Mouse (Mus musculus): ENCODE data around the gene Ttc19. TPM values are rescaled to one million over a fixed set of nuclear protein-coding genes. Genes with fewer than 3 reads are reported as not detected.

Gene Ttc19
- polyA plus RNA-seq, 1 experiment from 2014 or later, result 17.7 TPM

GRCm38 (mm10) chr11:62251047-62251446 is 30.2 kb upstream of the Ttc19 start:
- WGBS, result 80% methylated on average over 11 of the region's 11 CpGs
- Histone ChIP-seq H3K36me3 (ENCODE audit: control insufficient read depth, insufficient read depth, low read length) (no peaks in the 10 kb centered on the region), H3K27ac (ENCODE audit: low read depth, low read length) (no peak overlapping the region), H3K27me3 (replicated peaks; ENCODE audit: control insufficient read depth, insufficient read depth, low read length) (peaks cover 30% of the 10 kb centered on the region), H3K9ac (ENCODE audit: low read length) (no peak overlapping the region), H3K9me3 (replicated peaks; ENCODE audit: control insufficient read depth, low read length) (no peaks in the 10 kb centered on the region), H3K4me3 (ENCODE audit: low read depth, low read length) (no peak overlapping the region), H3K4me1 (ENCODE audit: control insufficient read depth, insufficient read depth, low read length) (peaks cover 8% of the 10 kb centered on the region; the same call in 1 of the 2 replicates), H3K4me2 (ENCODE audit: low read length) (no peak overlapping the region)
- ATAC-seq (no peak), DNase-seq (ENCODE audit: low spot score) (no peak)

GRCm38 (mm10) chr11:62253380-62253779 is 27.9 kb upstream of the Ttc19 start:
- no peak overlapping the region for H3K4me2 ChIP-seq (ENCODE audit: low read length)
- no peak overlapping the region for H3K27ac ChIP-seq (ENCODE audit: low read depth, low read length)
- WGBS, result 72% methylated on average over 5 of the region's 5 CpGs
- no peaks in the 10 kb centered on the region for H3K36me3 ChIP-seq (ENCODE audit: control insufficient read depth, insufficient read depth, low read length)
- DNase-seq (ENCODE audit: low spot score) (no peak), ATAC-seq (no peak)
- peaks cover 6% of the 10 kb centered on the region; the same call in 1 of the 2 replicates for H3K4me1 ChIP-seq (ENCODE audit: control insufficient read depth, insufficient read depth, low read length)
- no peak overlapping the region for H3K4me3 ChIP-seq (ENCODE audit: low read depth, low read length)
- no peaks in the 10 kb centered on the region for H3K9me3 ChIP-seq (replicated peaks; ENCODE audit: control insufficient read depth, low read length)
- H3K9ac ChIP-seq (ENCODE audit: low read length), result no peak overlapping the region
- peaks cover 23% of the 10 kb centered on the region for H3K27me3 ChIP-seq (replicated peaks; ENCODE audit: control insufficient read depth, insufficient read depth, low read length)

- Histone ChIP-seq H3K9ac (ENCODE audit: low read length) (no peak overlapping the region), H3K4me1 (ENCODE audit: control insufficient read depth, insufficient read depth, low read length) (no peaks in the 10 kb centered on the region), H3K4me2 (ENCODE audit: low read length) (no peak overlapping the region), H3K4me3 (ENCODE audit: low read depth, low read length) (no peak overlapping the region), H3K9me3 (replicated peaks; ENCODE audit: control insufficient read depth, low read length) (no peaks in the 10 kb centered on the region), H3K27me3 (replicated peaks; ENCODE audit: control insufficient read depth, insufficient read depth, low read length) (no peaks in the 10 kb centered on the region), H3K36me3 (ENCODE audit: control insufficient read depth, insufficient read depth, low read length) (no peaks in the 10 kb centered on the region), H3K27ac (ENCODE audit: low read depth, low read length) (no peak overlapping the region)
- WGBS, result 43% methylated on average over 5 of the region's 5 CpGs
- no peak for ATAC-seq
- no peak for DNase-seq (ENCODE audit: low spot score)
Measured at GRCm38 (mm10) chr11:62259214-62259613, 22.1 kb upstream of the Ttc19 start.

GRCm38 (mm10) chr11:62263599-62263998 is 17.7 kb upstream of the Ttc19 start:
- WGBS, result 82% methylated on average over 7 of the region's 7 CpGs
- Histone ChIP-seq H3K9me3 (replicated peaks; ENCODE audit: control insufficient read depth, low read length) (no peaks in the 10 kb centered on the region), H3K4me3 (ENCODE audit: low read depth, low read length) (no peak overlapping the region), H3K4me1 (ENCODE audit: control insufficient read depth, insufficient read depth, low read length) (peaks cover 9% of the 10 kb centered on the region), H3K27me3 (replicated peaks; ENCODE audit: control insufficient read depth, insufficient read depth, low read length) (no peaks in the 10 kb centered on the region), H3K4me2 (ENCODE audit: low read length) (no peak overlapping the region), H3K9ac (ENCODE audit: low read length) (no peak overlapping the region), H3K36me3 (ENCODE audit: control insufficient read depth, insufficient read depth, low read length) (no peaks in the 10 kb centered on the region), H3K27ac (ENCODE audit: low read depth, low read length) (no peak overlapping the region)
- DNase-seq (ENCODE audit: low spot score) (peak; percentile 18), ATAC-seq (no peak)

- Histone ChIP-seq H3K9me3 (replicated peaks; ENCODE audit: control insufficient read depth, low read length) (no peaks in the 10 kb centered on the region), H3K27ac (ENCODE audit: low read depth, low read length) (no peak overlapping the region), H3K27me3 (replicated peaks; ENCODE audit: control insufficient read depth, insufficient read depth, low read length) (no peaks in the 10 kb centered on the region), H3K4me3 (ENCODE audit: low read depth, low read length) (no peak overlapping the region), H3K36me3 (ENCODE audit: control insufficient read depth, insufficient read depth, low read length) (no peaks in the 10 kb centered on the region), H3K4me2 (ENCODE audit: low read length) (no peak overlapping the region), H3K9ac (ENCODE audit: low read length) (no peak overlapping the region), H3K4me1 (ENCODE audit: control insufficient read depth, insufficient read depth, low read length) (peaks cover 9% of the 10 kb centered on the region)
- ATAC-seq, result no peak
- DNase-seq (ENCODE audit: low spot score), result no peak
- 76% methylated on average over 7 of the region's 7 CpGs for WGBS
Measured at GRCm38 (mm10) chr11:62264018-62264417, 17.3 kb upstream of the Ttc19 start.

GRCm38 (mm10) chr11:62265642-62266041 is 15.6 kb upstream of the Ttc19 start:
- Histone ChIP-seq H3K9ac (ENCODE audit: low read length) (no peak overlapping the region), H3K27me3 (replicated peaks; ENCODE audit: control insufficient read depth, insufficient read depth, low read length) (no peaks in the 10 kb centered on the region), H3K36me3 (ENCODE audit: control insufficient read depth, insufficient read depth, low read length) (no peaks in the 10 kb centered on the region), H3K4me3 (ENCODE audit: low read depth, low read length) (no peak overlapping the region), H3K9me3 (replicated peaks; ENCODE audit: control insufficient read depth, low read length) (no peaks in the 10 kb centered on the region), H3K4me1 (ENCODE audit: control insufficient read depth, insufficient read depth, low read length) (peaks cover 9% of the 10 kb centered on the region), H3K27ac (ENCODE audit: low read depth, low read length) (no peak overlapping the region), H3K4me2 (ENCODE audit: low read length) (no peak overlapping the region)
- WGBS, result 69% methylated on average over 7 of the region's 7 CpGs
- ATAC-seq, result no peak
- DNase-seq (ENCODE audit: low spot score), result no peak

- Histone ChIP-seq H3K4me3 (ENCODE audit: low read depth, low read length) (no peak overlapping the region), H3K27ac (ENCODE audit: low read depth, low read length) (no peak overlapping the region), H3K4me2 (ENCODE audit: low read length) (no peak overlapping the region), H3K9ac (ENCODE audit: low read length) (no peak overlapping the region), H3K4me1 (ENCODE audit: control insufficient read depth, insufficient read depth, low read length) (peaks cover 9% of the 10 kb centered on the region), H3K9me3 (replicated peaks; ENCODE audit: control insufficient read depth, low read length) (no peaks in the 10 kb centered on the region), H3K27me3 (replicated peaks; ENCODE audit: control insufficient read depth, insufficient read depth, low read length) (no peaks in the 10 kb centered on the region), H3K36me3 (ENCODE audit: control insufficient read depth, insufficient read depth, low read length) (no peaks in the 10 kb centered on the region)
- ATAC-seq (no peak), DNase-seq (ENCODE audit: low spot score) (peak; percentile 29)
- 47% methylated on average over 17 of the region's 17 CpGs for WGBS
Measured at GRCm38 (mm10) chr11:62266466-62267214, 14.6 kb upstream of the Ttc19 start.

- no peaks in the 10 kb centered on the region for H3K36me3 ChIP-seq (ENCODE audit: control insufficient read depth, insufficient read depth, low read length)
- WGBS, result 82% methylated on average over 8 of the region's 8 CpGs
- ATAC-seq, result no peak
Measured at GRCm38 (mm10) chr11:62268381-62268780, 12.9 kb upstream of the Ttc19 start.

GRCm38 (mm10) chr11:62269097-62269496 is 12.2 kb upstream of the Ttc19 start:
- Histone ChIP-seq H3K36me3 (ENCODE audit: control insufficient read depth, insufficient read depth, low read length) (no peaks in the 10 kb centered on the region), H3K4me3 (ENCODE audit: low read depth, low read length) (no peak overlapping the region), H3K27me3 (replicated peaks; ENCODE audit: control insufficient read depth, insufficient read depth, low read length) (no peaks in the 10 kb centered on the region), H3K9ac (ENCODE audit: low read length) (no peak overlapping the region), H3K4me2 (ENCODE audit: low read length) (no peak overlapping the region), H3K27ac (ENCODE audit: low read depth, low read length) (no peak overlapping the region), H3K4me1 (ENCODE audit: control insufficient read depth, insufficient read depth, low read length) (peaks cover 9% of the 10 kb centered on the region), H3K9me3 (replicated peaks; ENCODE audit: control insufficient read depth, low read length) (no peaks in the 10 kb centered on the region)
- no peak for ATAC-seq
- 86% methylated on average over 12 of the region's 12 CpGs for WGBS
- DNase-seq (ENCODE audit: low spot score), result no peak

More at GRCm38 (mm10) chr11:62268381-62268780, 12.9 kb upstream of the Ttc19 start:
- H3K4me3 ChIP-seq (ENCODE audit: low read depth, low read length), result no peak overlapping the region
- no peak overlapping the region for H3K9ac ChIP-seq (ENCODE audit: low read length)
- H3K4me1 ChIP-seq (ENCODE audit: control insufficient read depth, insufficient read depth, low read length), result peaks cover 9% of the 10 kb centered on the region
- no peaks in the 10 kb centered on the region for H3K9me3 ChIP-seq (replicated peaks; ENCODE audit: control insufficient read depth, low read length)
- no peak for DNase-seq (ENCODE audit: low spot score)
- no peak overlapping the region for H3K27ac ChIP-seq (ENCODE audit: low read depth, low read length)
- H3K27me3 ChIP-seq (replicated peaks; ENCODE audit: control insufficient read depth, insufficient read depth, low read length), result no peaks in the 10 kb centered on the region
- H3K4me2 ChIP-seq (ENCODE audit: low read length), result no peak overlapping the region
